Mouse (Mus musculus): ENCODE measurements at regions not wholly inside any gene's neighbourhood (a gene's known extent, or its start where the extent isn't known, plus 50 kb on each side); places are given as distances from the start of the nearest gene placed in this dataset.

DNA sequence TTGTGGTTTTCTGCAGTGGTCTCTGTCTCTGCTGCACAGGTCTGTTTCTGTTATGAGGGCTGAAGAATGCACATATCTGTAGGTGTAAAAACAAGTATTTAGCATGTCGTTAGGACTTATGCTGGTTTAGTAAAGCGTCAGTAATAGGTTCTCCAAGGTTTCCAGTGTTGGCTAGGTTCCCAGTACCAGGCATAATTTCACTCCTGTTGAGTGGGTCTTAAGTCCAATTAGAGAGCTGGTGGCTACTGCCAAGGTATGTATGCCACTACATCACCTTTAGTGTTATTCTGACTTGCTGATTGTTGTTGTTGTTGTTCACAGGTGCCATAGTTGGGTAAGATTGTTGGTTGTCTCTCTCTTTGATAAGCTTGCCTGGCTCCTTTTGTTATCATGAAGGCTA lies 302.3 kb upstream of the Pard3b start:
- peak; percentile 25 to 27 for DNase-seq

GRCm38 (mm10) chr1:61352921-61353320 lies 285.7 kb upstream of the Pard3b start:
- no peak for DNase-seq

DNA sequence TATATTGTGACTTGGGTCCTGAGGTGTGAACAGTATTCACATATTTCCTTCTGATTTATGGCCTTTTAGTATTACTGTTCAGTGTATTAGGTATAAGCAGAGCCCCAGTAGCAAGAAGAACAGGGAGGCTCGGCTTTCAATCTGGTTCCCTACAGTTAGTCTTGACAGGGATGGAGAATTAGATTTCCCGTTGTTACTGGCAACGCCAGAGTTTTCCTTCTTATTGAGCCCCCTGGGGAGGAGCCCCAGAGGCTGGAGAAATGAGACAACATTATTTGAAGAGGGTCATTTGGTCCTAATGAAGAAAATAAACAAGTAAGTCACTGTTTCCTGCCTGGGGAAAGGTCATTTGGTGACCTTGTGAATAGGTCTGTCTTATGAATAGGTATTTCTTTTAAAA lies 285.1 kb upstream of the Pard3b start:
- DNase-seq = no peak

GRCm38 (mm10) chr1:61355241-61355640 lies 283.4 kb upstream of the Pard3b start:
- no peak for DNase-seq

DNA sequence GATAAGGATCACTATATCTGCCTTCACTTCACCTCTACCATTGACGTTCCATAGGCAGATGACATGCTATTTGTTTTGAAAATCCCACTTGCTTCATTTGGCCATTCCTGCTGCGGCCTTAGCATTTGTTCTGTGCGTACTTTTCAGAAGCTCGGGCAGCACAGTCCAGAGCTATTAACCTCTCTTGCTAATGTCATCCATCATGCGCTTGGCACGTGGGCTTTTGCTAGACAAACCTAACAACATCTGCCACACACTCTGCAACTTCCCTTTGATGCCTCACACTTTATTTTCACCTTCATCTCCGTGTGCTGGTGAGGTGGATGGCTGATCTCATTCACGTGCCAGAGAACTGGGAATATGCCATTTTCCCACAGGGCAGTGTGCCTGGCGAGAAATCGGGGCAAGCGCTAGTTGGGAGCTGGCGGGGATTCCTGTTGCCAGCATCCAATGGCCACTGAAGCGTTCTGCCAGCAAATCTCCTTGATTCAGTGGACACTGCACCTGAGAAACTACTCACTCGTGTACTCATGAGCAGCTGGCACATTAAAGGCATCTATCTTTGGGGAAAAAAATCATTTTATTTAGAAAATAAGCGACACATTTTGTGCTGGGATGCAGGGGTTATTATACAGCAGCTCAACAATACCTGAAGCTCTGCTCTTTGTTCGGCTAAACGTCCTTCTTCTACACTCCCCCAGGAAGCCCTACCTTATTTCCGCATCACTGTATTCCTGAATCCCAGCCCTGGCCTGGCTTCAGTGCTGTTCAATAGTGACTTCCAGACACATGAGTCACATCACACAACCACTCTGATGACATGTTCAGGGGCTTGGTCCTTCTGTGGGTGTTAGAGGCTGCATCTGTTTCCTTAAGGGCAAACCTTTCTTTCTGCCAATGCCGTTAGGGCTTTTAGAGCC lies 279.4 kb upstream of the Pard3b start:
- peak; percentile 94 to 96 for DNase-seq

GRCm38 (mm10) chr1:61372581-61372980 lies 266.0 kb upstream of the Pard3b start:
- no peak for DNase-seq

- DNase-seq = no peak
Measured at GRCm38 (mm10) chr1:61373661-61374491, 264.7 kb upstream of the Pard3b start.

GRCm38 (mm10) chr1:61376417-61376816 lies 262.2 kb upstream of the Pard3b start:
- no peak for DNase-seq

- DNase-seq = peak; percentile 87 to 90
Measured at GRCm38 (mm10) chr1:61377070-61377469, 261.6 kb upstream of the Pard3b start.

- no peak for DNase-seq
Measured at GRCm38 (mm10) chr1:61378240-61378639, 260.4 kb upstream of the Pard3b start.

DNA sequence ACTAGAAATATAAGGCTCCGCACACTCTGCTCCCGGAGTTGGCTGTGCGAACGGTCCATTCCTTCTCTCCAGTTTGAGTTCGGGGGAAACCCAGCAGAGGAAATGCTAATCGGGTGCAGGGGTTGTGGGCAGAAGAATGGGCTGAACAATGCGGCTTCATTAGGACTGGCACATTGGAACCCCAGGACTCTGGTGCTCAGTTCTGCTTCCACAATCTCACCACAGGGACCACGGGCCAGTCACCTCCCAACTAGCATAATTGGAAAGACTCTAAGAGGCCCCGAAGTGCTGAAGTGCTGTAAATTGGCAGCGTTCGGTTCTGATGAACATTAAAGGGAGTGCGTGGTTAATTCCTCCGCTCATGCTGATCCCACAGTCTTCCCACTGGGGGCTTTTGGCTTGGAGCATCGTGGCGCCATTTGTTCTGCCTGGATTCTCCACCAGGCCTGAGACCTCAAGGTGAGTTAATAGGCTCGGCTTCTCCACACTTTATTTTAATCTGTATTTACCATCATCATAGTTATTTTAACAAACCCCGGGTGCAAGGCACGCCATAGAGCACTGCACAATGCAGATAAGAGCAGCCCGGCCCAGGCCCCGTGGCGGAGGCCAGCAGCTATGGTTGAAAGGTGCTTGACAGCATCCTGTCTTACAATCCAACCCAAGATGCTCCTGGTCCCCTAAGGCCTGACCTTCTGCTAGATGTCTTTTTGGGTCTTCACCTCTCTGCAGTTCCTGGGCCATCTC lies 258.7 kb upstream of the Pard3b start:
- no peak for DNase-seq

GRCm38 (mm10) chr1:61387587-61387986 lies 251.0 kb upstream of the Pard3b start:
- no peak for DNase-seq

GRCm38 (mm10) chr1:61397796-61398195 lies 240.8 kb upstream of the Pard3b start:
- DNase-seq = peak; percentile 68 to 79

GRCm38 (mm10) chr1:61402339-61402738 lies 236.3 kb upstream of the Pard3b start:
- DNase-seq = no peak

DNA sequence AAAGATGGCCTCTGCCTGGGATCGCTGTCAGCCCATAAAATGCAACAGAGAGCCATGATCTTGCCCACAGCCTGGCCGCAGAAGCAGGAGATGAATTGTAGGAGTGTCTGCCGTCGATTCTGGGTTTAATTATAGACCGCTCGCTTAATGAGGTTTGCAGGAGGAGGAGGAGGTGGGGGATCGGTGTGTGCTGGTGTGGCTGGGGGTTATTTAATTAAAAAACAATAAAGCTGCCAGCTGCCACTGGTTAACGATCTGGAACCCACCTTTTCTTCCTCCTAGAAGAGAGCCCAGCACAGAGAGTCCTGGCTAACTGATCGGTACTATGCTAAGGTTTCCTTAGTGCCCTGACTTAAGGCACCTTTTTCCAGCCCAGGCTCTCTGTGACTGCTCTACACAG lies 231.4 kb upstream of the Pard3b start:
- no peak for DNase-seq

DNA sequence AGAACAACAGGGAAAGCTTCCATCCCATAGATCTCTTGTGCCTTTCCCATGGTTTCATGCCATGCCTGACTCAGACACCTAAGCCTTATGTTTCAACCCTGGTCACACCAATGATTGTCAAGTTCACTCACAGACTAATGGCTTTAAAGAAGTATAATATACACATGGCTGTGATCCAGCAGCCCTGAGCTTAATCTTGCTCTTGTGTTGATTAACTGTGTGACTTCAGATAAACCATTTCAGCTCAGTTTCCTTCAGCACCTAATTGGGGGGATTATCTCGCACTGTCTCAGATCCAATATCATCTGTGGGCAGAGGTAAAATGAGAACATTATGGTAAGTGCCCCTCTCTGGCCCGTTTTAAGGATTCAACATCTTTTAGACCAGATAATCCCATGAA lies 223.9 kb upstream of the Pard3b start:
- DNase-seq = no peak

DNA sequence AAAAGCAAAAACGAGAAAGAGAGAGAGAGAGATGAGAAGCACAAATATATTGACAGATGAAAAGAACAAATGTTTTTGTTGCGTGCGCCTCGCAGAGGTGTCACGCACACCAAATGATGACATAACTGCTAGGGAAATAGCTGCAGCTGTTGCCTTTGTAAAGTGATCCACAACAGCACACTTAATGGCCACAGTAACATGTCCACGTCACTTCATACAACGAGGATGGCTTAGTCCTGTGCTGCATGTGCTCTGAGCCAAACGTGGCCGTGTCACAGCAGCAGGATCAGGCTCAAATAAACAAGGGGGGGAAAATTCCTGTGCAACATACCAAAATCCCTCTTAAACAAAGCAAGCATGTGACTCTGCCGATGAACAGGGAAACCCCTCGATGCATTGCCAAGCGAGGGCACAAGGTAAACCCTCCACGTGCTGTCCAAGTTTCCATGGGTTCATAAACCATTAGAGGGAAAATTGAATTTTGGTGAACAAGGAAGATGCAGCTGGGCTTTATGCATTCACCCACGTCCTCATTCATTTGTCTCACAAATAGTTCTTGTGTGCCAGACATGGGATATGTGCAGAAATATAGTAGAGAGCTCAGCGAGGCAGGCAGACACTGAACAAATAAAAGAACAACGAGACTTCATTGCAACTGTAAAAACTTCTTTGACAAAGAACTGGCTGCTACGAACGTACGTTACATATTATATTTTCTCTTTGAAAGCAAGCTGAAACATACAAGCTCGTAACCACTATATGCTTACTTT lies 223.0 kb upstream of the Pard3b start:
- no peak for DNase-seq

DNA sequence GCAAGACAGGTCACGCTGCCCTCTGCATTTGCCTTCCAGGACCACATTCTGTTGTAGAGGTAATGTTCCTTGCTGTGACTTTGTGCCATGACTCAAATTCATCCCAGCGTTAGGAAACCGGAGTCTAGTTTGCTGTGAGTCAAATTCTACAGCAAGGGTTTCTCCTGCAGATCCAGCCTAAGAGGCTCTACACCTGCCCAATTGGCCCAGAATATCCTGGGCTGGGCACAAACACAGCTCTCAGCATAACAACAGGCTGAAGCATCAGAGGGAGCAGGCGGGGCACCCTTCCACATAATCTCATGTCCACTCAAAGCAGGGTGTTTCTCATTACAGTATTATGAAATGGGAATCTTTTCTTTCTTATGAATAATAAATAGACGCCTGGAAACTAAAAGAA lies 220.2 kb upstream of the Pard3b start:
- DNase-seq = peak; percentile 19 to 33

DNA sequence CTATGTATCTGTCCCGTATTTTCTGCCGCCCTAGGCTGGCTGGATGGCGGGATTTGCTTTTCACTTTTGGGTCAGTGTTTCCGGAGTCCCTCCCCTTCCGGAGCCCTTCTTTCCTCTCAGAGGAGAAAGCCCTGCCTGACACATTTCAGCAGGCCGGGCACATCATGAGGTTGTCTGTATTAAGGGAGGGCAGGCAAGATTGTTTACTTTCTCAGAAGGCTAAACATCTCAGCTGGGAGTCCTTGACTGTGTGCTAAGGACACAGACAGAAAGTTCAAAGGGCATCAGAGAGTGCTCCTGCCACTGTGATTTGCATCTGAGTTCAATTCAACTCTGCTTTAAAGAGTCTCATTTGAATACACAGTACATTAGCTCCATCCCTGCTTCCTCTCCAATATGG lies 218.8 kb upstream of the Pard3b start:
- no peak for DNase-seq

DNA sequence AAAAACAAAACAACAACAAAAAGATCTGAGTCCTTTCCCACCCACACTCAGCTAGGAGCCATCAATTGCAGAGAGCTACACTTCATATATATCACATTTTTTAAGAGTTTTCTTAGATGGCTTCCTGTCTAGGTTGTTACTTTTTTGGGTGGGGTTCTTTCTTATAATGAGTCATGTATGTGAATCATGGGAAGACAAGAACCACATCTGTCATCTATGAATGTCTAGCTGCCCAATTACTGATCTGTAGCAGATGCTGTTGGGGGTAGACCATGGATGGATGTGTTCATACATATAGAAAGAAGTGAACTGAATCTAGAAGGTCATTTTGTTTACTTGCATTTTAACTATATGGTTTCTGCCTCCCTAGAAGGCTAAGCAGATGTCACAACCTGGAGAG lies 215.4 kb upstream of the Pard3b start:
- DNase-seq = no peak

DNA sequence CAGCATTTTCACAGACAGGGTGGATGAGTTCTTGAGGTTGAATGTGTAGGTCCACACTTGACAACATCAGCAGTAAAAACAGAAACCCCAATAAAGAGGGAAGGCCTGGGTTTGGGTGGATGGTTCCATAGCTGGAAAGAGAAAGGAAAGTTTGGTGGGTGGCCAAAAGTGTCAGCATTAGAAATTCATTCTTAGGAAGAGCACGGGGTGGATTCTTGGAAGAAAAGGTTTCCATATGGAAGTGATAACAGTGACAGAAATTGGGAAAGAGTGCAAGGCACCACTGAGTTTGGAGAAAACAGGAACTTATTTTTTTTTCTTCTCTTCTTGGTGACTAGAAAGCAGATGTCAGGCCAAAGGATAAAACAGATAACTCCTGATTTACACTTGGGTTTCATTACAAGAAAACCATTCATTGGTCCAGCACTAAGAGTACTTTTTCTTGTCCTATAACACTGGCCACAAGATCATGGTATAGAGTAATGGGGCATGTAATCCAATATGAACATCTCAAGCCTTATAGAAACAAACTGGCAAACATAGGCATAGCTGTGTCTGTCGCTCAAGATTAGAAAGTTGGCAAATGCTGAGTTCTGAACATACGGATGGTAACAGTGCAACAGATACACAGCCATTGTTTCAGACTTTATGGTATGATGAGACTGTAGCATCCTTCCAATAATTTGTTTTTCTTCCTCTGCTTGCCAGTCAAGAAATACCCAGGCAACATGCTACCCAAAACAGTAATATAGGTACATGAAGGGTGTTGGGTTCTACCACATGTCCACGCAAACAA lies 209.7 kb upstream of the Pard3b start:
- no peak for DNase-seq
